Comparison of ENCODE assay signal across 9 mouse cellular contexts in the genomic region with DNA sequence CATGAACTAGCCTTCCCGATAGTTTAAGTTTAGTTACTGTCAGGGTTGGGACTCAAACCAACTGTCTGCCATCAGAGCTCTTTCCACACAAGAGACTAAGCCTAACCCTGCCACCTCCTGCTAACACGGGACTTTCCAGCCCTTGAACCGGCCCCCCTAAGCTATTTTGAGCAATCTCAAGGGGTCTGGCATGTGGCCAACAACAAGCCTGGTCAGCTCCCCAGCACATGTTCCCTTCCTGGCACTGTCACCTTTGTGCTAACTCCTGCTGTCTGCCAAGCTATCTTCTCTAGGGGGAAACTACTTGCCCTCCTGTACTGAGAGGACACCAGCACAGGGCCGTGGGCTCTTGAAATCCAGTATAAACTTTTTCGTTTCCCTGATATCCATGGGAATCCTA.
DNase-seq lines count a peak whose midpoint lies in the region; ATAC-seq and TF ChIP-seq lines count a peak whose summit lies in the region.
"Had no signal": no experiment of that assay in that cellular context is flagged by ENCODE, and none has a peak within 500 bp of the region (broad histone marks: within the 10 kb centered on the region; RNA-seq: fewer than 3 reads in every experiment).

No protein-coding gene starts in this region.

- no peaks in the 10 kb centered on the region for H3K36me3 ChIP-seq in forebrain, embryonic 14.5 days (ENCODE audit: control insufficient read depth, insufficient read depth, low read length)

- H3K4me2 ChIP-seq in forebrain, embryonic 14.5 days (ENCODE audit: low read length): no peak overlapping the region
- H3K4me2 ChIP-seq: embryonic facial prominence, embryonic 15.5 days had no signal

- peak; percentile 69 for ATAC-seq in megakaryocyte progenitor cell, adult 5-6 weeks (replicated peaks; ENCODE audit: poor library complexity)
- ATAC-seq in forebrain, embryonic 14.5 days: no peak

- no peak overlapping the region for H3K27ac ChIP-seq in forebrain, embryonic 14.5 days (ENCODE audit: low read depth, low read length)
- H3K27ac ChIP-seq in layer of hippocampus, adult 2 months: no peak overlapping the region
- H3K27ac ChIP-seq: embryonic facial prominence, embryonic 15.5 days had no signal

- H3K9me3 ChIP-seq in forebrain, embryonic 14.5 days (replicated peaks; ENCODE audit: control insufficient read depth, low read length): no peaks in the 10 kb centered on the region
- H3K9me3 ChIP-seq: embryonic facial prominence, embryonic 15.5 days had no signal

- no peak overlapping the region for H3K4me3 ChIP-seq in forebrain, embryonic 14.5 days (ENCODE audit: low read depth, low read length)
- H3K4me3 ChIP-seq in layer of hippocampus, adult 2 months: no peak overlapping the region
- H3K4me3 ChIP-seq: embryonic facial prominence, embryonic 15.5 days had no signal

- no peak for TF ChIP-seq CTCF in layer of hippocampus, adult 2 months (conservative IDR thresholded peaks at IDR 0.05)

- no peaks in the 10 kb centered on the region for H3K27me3 ChIP-seq in forebrain, embryonic 14.5 days (replicated peaks; ENCODE audit: control insufficient read depth, insufficient read depth, low read length)
- H3K27me3 ChIP-seq: embryonic facial prominence, embryonic 15.5 days had no signal

- intact Hi-C loops in left cerebral cortex, postnatal 4 days (cut with DNase I): no loop called here
- intact Hi-C loops in left cerebral cortex, postnatal 25 days (cut with DNase I): no loop called here

- H3K9ac ChIP-seq in forebrain, embryonic 14.5 days (ENCODE audit: low read length): no peak overlapping the region
- H3K9ac ChIP-seq: embryonic facial prominence, embryonic 15.5 days had no signal

- H3K4me1 ChIP-seq in forebrain, embryonic 14.5 days (ENCODE audit: control insufficient read depth, insufficient read depth, low read length): no peaks in the 10 kb centered on the region
- H3K4me1 ChIP-seq: embryonic facial prominence, embryonic 15.5 days had no signal

- WGBS in forebrain, embryonic 14.5 days: 60% methylated on average over 5 of the region's 5 CpGs

- DNase-seq in left cerebral cortex, postnatal 4 days: peak; percentile 47
- DNase-seq in left cerebral cortex, postnatal 25 days (ENCODE audit: low spot score in 2 of 2): no peak
- peak; percentile 58 for DNase-seq in adrenal gland, adult 2 months
- DNase-seq in heart, adult 8-10 months (ENCODE audit: low spot score): peak; percentile 79
- DNase-seq in B cell, adult 2 months: no peak
- no peak for DNase-seq in forebrain, embryonic 14.5 days (ENCODE audit: low spot score)
- DNase-seq in layer of hippocampus, adult 2 months (ENCODE audit: low spot score in 2 of 2): no peak

Comparison
In these comparisons a context has a peak if more than half of its experiments do, and no peak if none do; other contexts are left out.
1. DNase-seq: peak in left cerebral cortex, postnatal 4 days (single experiment), adrenal gland, adult 2 months (single experiment) and heart, adult 8-10 months (single experiment); none in left cerebral cortex, postnatal 25 days (0 of 2), B cell, adult 2 months (0 of 2), forebrain, embryonic 14.5 days (single experiment) and layer of hippocampus, adult 2 months (0 of 2).